Mouse (Mus musculus): ENCODE results near the gene Entpd5. TPM values are rescaled to one million over a fixed set of nuclear protein-coding genes. Genes with fewer than 3 reads are reported as not detected.

Entpd5 gene
- 13.8 and 25.0 TPM in 2 replicates for polyA plus RNA-seq (2011; ENCODE audit: insufficient read depth, insufficient read length, low replicate concordance, missing spikeins)

GRCm38 (mm10) chr12:84408819-84409507 lies at the start of gene Entpd5, which contains the start of gene Bbof1:
TSS of gene Entpd5 (minus strand) at chr12:84409029.
TSS of gene Bbof1 (plus strand) at chr12:84409071.
- peak within 1 kb of the TSS; percentile 97 for H3K27ac ChIP-seq (ENCODE audit: control insufficient read depth, insufficient read depth, low read depth, low read length, poor library complexity)
- WGBS = 3% methylated on average over 63 of the region's 63 CpGs
- no peak for TF ChIP-seq CTCF (IDR thresholded peaks at IDR 0.05; ENCODE audit: control insufficient read depth, insufficient read depth, low read length)
- peak; percentile 75; the same call in 1 of the 2 replicates for TF ChIP-seq POLR2A (IDR thresholded peaks at IDR 0.05; ENCODE audit: borderline replicate concordance, control insufficient read depth, low read depth, low read length)

GRCm38 (mm10) chr12:84456911-84457310 lies 48.1 kb upstream of the Entpd5 start:
- 94% methylated on average over 3 of the region's 3 CpGs for WGBS
- H3K4me1 ChIP-seq (ENCODE audit: control insufficient read depth, insufficient read depth, low read length) = no peaks in the 10 kb centered on the region
- no peak overlapping the region for H3K27ac ChIP-seq (ENCODE audit: control insufficient read depth, insufficient read depth, low read depth, low read length, poor library complexity)
- H3K4me3 ChIP-seq (replicated peaks; ENCODE audit: control insufficient read depth, low read depth, low read length) = no peak overlapping the region
- no peak for TF ChIP-seq POLR2A (IDR thresholded peaks at IDR 0.05; ENCODE audit: borderline replicate concordance, control insufficient read depth, low read depth, low read length)
- TF ChIP-seq CTCF (IDR thresholded peaks at IDR 0.05; ENCODE audit: control insufficient read depth, insufficient read depth, low read length) = no peak

More at GRCm38 (mm10) chr12:84408819-84409507, at the start of gene Entpd5, which contains the start of gene Bbof1:
- Histone ChIP-seq H3K4me1 (ENCODE audit: control insufficient read depth, insufficient read depth, low read length) (no peaks in the 10 kb centered on the region; the same call in 1 of the 2 replicates), H3K4me3 (replicated peaks; ENCODE audit: control insufficient read depth, low read depth, low read length) (peak within 1 kb of the TSS; percentile 93)

- Histone ChIP-seq H3K4me3 (replicated peaks; ENCODE audit: control insufficient read depth, low read depth, low read length) (peak overlapping the region; percentile 89), H3K27ac (ENCODE audit: control insufficient read depth, insufficient read depth, low read depth, low read length, poor library complexity) (peak overlapping the region; percentile 32), H3K4me1 (ENCODE audit: control insufficient read depth, insufficient read depth, low read length) (no peaks in the 10 kb centered on the region)
- TF ChIP-seq CTCF (IDR thresholded peaks at IDR 0.05; ENCODE audit: control insufficient read depth, insufficient read depth, low read length) = no peak
- under 1% methylated on average over 11 of the region's 11 CpGs for WGBS
Measured at GRCm38 (mm10) chr12:84451801-84452200, 43.0 kb upstream of the Entpd5 start.

GRCm38 (mm10) chr12:84450718-84451646 lies 42.2 kb upstream of the Entpd5 start, which contains the start of the genes Aldh6a1 and Lin52:
TSS of gene Aldh6a1 (minus strand) at chr12:84451004.
TSS of gene Lin52 (plus strand) at chr12:84451422.
- TF ChIP-seq CTCF (IDR thresholded peaks at IDR 0.05; ENCODE audit: control insufficient read depth, insufficient read depth, low read length) = no peak
- peak; percentile 96 for TF ChIP-seq POLR2A (IDR thresholded peaks at IDR 0.05; ENCODE audit: borderline replicate concordance, control insufficient read depth, low read depth, low read length)
- Histone ChIP-seq H3K4me1 (ENCODE audit: control insufficient read depth, insufficient read depth, low read length) (no peaks in the 10 kb centered on the region), H3K27ac (ENCODE audit: control insufficient read depth, insufficient read depth, low read depth, low read length, poor library complexity) (peak within 1 kb of the TSS; percentile 37), H3K4me3 (replicated peaks; ENCODE audit: control insufficient read depth, low read depth, low read length) (peak within 1 kb of the TSS; percentile 89)
- WGBS = under 1% methylated on average over 49 of the region's 49 CpGs

GRCm38 (mm10) chr12:84450351-84450717 lies 41.5 kb upstream of the Entpd5 start:
- Histone ChIP-seq H3K4me3 (replicated peaks; ENCODE audit: control insufficient read depth, low read depth, low read length) (peak overlapping the region; percentile 85), H3K4me1 (ENCODE audit: control insufficient read depth, insufficient read depth, low read length) (no peaks in the 10 kb centered on the region), H3K27ac (ENCODE audit: control insufficient read depth, insufficient read depth, low read depth, low read length, poor library complexity) (peak overlapping the region; percentile 37)
- whole genome bisulfite sequencing = under 1% methylated on average over 6 of the region's 6 CpGs
- TF ChIP-seq POLR2A (IDR thresholded peaks at IDR 0.05; ENCODE audit: borderline replicate concordance, control insufficient read depth, low read depth, low read length) (no peak), CTCF (IDR thresholded peaks at IDR 0.05; ENCODE audit: control insufficient read depth, insufficient read depth, low read length) (no peak)

- Histone ChIP-seq H3K27ac (ENCODE audit: control insufficient read depth, insufficient read depth, low read depth, low read length, poor library complexity) (no peak overlapping the region), H3K4me1 (ENCODE audit: control insufficient read depth, insufficient read depth, low read length) (no peaks in the 10 kb centered on the region), H3K4me3 (replicated peaks; ENCODE audit: control insufficient read depth, low read depth, low read length) (no peak overlapping the region)
- TF ChIP-seq CTCF (IDR thresholded peaks at IDR 0.05; ENCODE audit: control insufficient read depth, insufficient read depth, low read length) (no peak), POLR2A (IDR thresholded peaks at IDR 0.05; ENCODE audit: borderline replicate concordance, control insufficient read depth, low read depth, low read length) (no peak)
- WGBS = 53% methylated on average over 10 of the region's 10 CpGs
Measured at GRCm38 (mm10) chr12:84449887-84450286, 41.1 kb upstream of the Entpd5 start.

GRCm38 (mm10) chr12:84448181-84448580 lies 39.4 kb upstream of the Entpd5 start:
- 80% methylated on average over 6 of the region's 6 CpGs for WGBS
- Histone ChIP-seq H3K27ac (ENCODE audit: control insufficient read depth, insufficient read depth, low read depth, low read length, poor library complexity) (no peak overlapping the region), H3K4me1 (ENCODE audit: control insufficient read depth, insufficient read depth, low read length) (no peaks in the 10 kb centered on the region), H3K4me3 (replicated peaks; ENCODE audit: control insufficient read depth, low read depth, low read length) (no peak overlapping the region)
- TF ChIP-seq CTCF (IDR thresholded peaks at IDR 0.05; ENCODE audit: control insufficient read depth, insufficient read depth, low read length) (no peak), POLR2A (IDR thresholded peaks at IDR 0.05; ENCODE audit: borderline replicate concordance, control insufficient read depth, low read depth, low read length) (no peak)

- Histone ChIP-seq H3K4me1 (ENCODE audit: control insufficient read depth, insufficient read depth, low read length) (no peaks in the 10 kb centered on the region), H3K27ac (ENCODE audit: control insufficient read depth, insufficient read depth, low read depth, low read length, poor library complexity) (no peak overlapping the region), H3K4me3 (replicated peaks; ENCODE audit: control insufficient read depth, low read depth, low read length) (no peak overlapping the region)
- WGBS = 81% methylated on average over 1 of the region's 1 CpGs
- TF ChIP-seq CTCF (IDR thresholded peaks at IDR 0.05; ENCODE audit: control insufficient read depth, insufficient read depth, low read length) = no peak
- no peak for TF ChIP-seq POLR2A (IDR thresholded peaks at IDR 0.05; ENCODE audit: borderline replicate concordance, control insufficient read depth, low read depth, low read length)
Measured at GRCm38 (mm10) chr12:84447386-84447785, 38.6 kb upstream of the Entpd5 start.
